Comparison of ENCODE assay signal across 21 mouse cellular contexts in the genomic region with DNA sequence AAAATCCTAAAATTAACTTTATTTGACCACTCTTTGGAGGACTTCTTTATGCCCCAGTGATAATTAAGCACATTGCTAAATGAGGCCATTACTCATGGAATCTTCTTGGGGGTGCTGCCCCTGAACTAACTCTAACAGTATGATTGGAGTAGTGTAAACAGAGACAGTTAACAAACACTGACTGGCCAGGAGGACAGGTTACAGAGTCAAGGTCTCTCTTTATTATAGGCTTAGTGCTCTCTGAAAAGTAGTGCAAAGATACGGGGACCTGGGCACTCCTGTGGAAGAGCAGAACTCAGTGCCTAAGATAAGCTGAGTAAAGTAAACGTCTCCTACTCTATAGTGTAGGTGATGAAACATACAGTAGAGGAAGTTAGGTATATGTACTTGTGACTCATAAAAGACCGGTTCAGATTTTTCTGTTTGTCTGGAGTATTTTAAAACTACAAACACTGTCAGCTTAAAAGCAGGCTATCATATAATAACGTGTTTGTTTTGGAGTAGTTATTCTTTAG.
"Had no signal": no experiment of that assay in that cellular context is flagged by ENCODE, and none has a peak within 500 bp of the region (broad histone marks: within the 10 kb centered on the region; RNA-seq: fewer than 3 reads in every experiment).

No protein-coding gene starts in this region.

- H3K4me1 ChIP-seq: intestine, embryonic 15.5 days; kidney, embryonic 15.5 days; lung, embryonic 15.5 days; megakaryocyte, embryonic 14.5 days; midbrain, embryonic 10.5 days; midbrain, embryonic 13.5 days; neural tube, embryonic 13.5 days had no signal

- H3K9ac ChIP-seq: intestine, embryonic 15.5 days; kidney, embryonic 15.5 days; lung, embryonic 15.5 days; midbrain, embryonic 13.5 days; neural tube, embryonic 13.5 days had no signal

- H3K9me3 ChIP-seq: intestine, embryonic 15.5 days; kidney, embryonic 15.5 days; lung, embryonic 15.5 days; megakaryocyte, embryonic 14.5 days; midbrain, embryonic 10.5 days; midbrain, embryonic 13.5 days; neural tube, embryonic 13.5 days had no signal

- H3K4me3 ChIP-seq: intestine, embryonic 15.5 days; kidney, embryonic 15.5 days; left cerebral cortex, adult 2 months; lung, embryonic 15.5 days; megakaryocyte, embryonic 14.5 days; midbrain, embryonic 10.5 days; midbrain, embryonic 13.5 days; myocyte; neural tube, embryonic 13.5 days had no signal

- H3K27me3 ChIP-seq: intestine, embryonic 15.5 days; kidney, embryonic 15.5 days; lung, embryonic 15.5 days; megakaryocyte, embryonic 14.5 days; midbrain, embryonic 13.5 days; neural tube, embryonic 13.5 days had no signal

- H3K36me3 ChIP-seq: intestine, embryonic 15.5 days; kidney, embryonic 15.5 days; lung, embryonic 15.5 days had no signal

- H3K27ac ChIP-seq: intestine, embryonic 15.5 days; kidney, embryonic 15.5 days; left cerebral cortex, adult 2 months; lung, embryonic 15.5 days; midbrain, embryonic 10.5 days; midbrain, embryonic 13.5 days; neural tube, embryonic 13.5 days had no signal

- H3K4me2 ChIP-seq: intestine, embryonic 15.5 days; kidney, embryonic 15.5 days; lung, embryonic 15.5 days; midbrain, embryonic 13.5 days; neural tube, embryonic 13.5 days had no signal

- ATAC-seq: intestine, embryonic 15.5 days; midbrain, embryonic 13.5 days; midbrain, embryonic 16.5 days had no signal

- DNase-seq: kidney, adult 11 months; kidney, adult 8-10 months; kidney, postnatal 10 days; kidney, postnatal 36 days; layer of hippocampus, postnatal 36 days; lung, adult 18-20 months; lung, postnatal 10 days; lung, postnatal 36 days; right cerebral cortex, postnatal 14 days; right cerebral cortex, postnatal 4 days; thymus, postnatal 25 days had no signal
